Mouse (Mus musculus): ENCODE measurements at regions not wholly inside any gene's neighbourhood (a gene's known extent, or its start where the extent isn't known, plus 50 kb on each side); places are given as distances from the start of the nearest gene placed in this dataset.

DNA sequence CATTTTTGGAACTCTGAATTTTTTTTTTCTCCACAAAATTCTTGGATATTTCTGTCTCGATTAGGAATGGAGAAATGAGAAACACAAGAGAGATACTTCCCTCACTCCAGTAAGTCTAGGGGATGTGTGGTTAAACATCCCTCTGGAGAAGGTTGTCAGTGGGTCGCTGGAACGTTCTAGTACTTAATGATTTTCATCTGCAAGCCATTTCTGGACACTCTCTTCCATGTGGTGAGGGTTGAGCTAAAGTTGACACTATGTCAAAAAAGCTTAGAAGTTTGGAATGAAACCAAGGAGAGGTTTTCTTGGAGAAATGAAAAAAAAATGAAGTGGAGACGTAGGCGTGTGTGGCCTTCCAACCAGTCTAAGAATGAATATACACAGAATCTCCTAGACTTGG is 268.0 kb downstream of the Hhipl2 start:
- no peak for TF ChIP-seq POLR2A (IDR thresholded peaks at IDR 0.05; ENCODE audit: insufficient read length, low read depth)
- TF ChIP-seq MYOD1 (IDR thresholded peaks at IDR 0.05; ENCODE audit: control insufficient read depth in 1 of 3, insufficient read length in 2 of 3, low read depth in 2 of 3) = no peak
- no peak for TF ChIP-seq SRF (IDR thresholded peaks at IDR 0.05; ENCODE audit: control insufficient read depth, insufficient read length, low read depth)
- TF ChIP-seq TCF12 (IDR thresholded peaks at IDR 0.05; ENCODE audit: insufficient read depth, poor library complexity, severe bottlenecking) = no peak
- TF ChIP-seq CEBPB (IDR thresholded peaks at IDR 0.05; ENCODE audit: insufficient read depth, poor library complexity, severe bottlenecking) = no peak
- no peak for TF ChIP-seq MYOG (IDR thresholded peaks at IDR 0.05; ENCODE audit: control insufficient read depth in 1 of 3, insufficient read depth in 1 of 3, insufficient read length in 2 of 3, low read depth in 2 of 3)
- TF ChIP-seq REST (IDR thresholded peaks at IDR 0.05; ENCODE audit: insufficient read depth, insufficient read length) = no peak
